Mouse (Mus musculus): ENCODE measurements around the gene Zdhhc9. TPM values are rescaled to one million over a fixed set of nuclear protein-coding genes. Genes with fewer than 3 reads are reported as not detected.

Gene Zdhhc9
- total and polyA plus RNA-seq, 2 experiments from 2014 or later = 5.7 to 35.4 TPM

- no peaks in the 10 kb centered on the region for H3K4me1 ChIP-seq (ENCODE audit: insufficient read depth, low read length)
- whole genome bisulfite sequencing = 87% methylated on average over 7 of the region's 7 CpGs
- ATAC-seq = no peak
Measured at GRCm38 (mm10) chrX:48202436-48202835, 6.2 kb downstream of the Zdhhc9 start.

GRCm38 (mm10) chrX:48201973-48202372 is 6.7 kb downstream of the Zdhhc9 start:
- Histone ChIP-seq H3K4me3 (ENCODE audit: low read length) (no peak overlapping the region), H3K9me3 (ENCODE audit: low read length) (no peaks in the 10 kb centered on the region), H3K36me3 (ENCODE audit: insufficient read depth, low read length) (no peaks in the 10 kb centered on the region), H3K9ac (replicated peaks; ENCODE audit: low read length) (no peak overlapping the region), H3K27me3 (ENCODE audit: insufficient read depth, low read length) (no peaks in the 10 kb centered on the region), H3K27ac (no peak overlapping the region), H3K4me2 (ENCODE audit: low read depth, low read length) (no peak overlapping the region), H3K4me1 (ENCODE audit: insufficient read depth, low read length) (no peaks in the 10 kb centered on the region)
- WGBS = 86% methylated on average over 7 of the region's 7 CpGs
- no peak for DNase-seq (ENCODE audit: low spot score)
- ATAC-seq = no peak
- no peak for TF ChIP-seq CTCF (IDR thresholded peaks at IDR 0.05; ENCODE audit: low read depth)

More at GRCm38 (mm10) chrX:48202436-48202835, 6.2 kb downstream of the Zdhhc9 start:
- Histone ChIP-seq H3K9me3 (ENCODE audit: low read length) (no peaks in the 10 kb centered on the region), H3K4me3 (ENCODE audit: low read length) (no peak overlapping the region), H3K27ac (no peak overlapping the region), H3K27me3 (ENCODE audit: insufficient read depth, low read length) (no peaks in the 10 kb centered on the region), H3K9ac (replicated peaks; ENCODE audit: low read length) (no peak overlapping the region), H3K36me3 (ENCODE audit: insufficient read depth, low read length) (no peaks in the 10 kb centered on the region), H3K4me2 (ENCODE audit: low read depth, low read length) (no peak overlapping the region)
- no peak for TF ChIP-seq CTCF (IDR thresholded peaks at IDR 0.05; ENCODE audit: low read depth)
- no peak for DNase-seq (ENCODE audit: low spot score)

GRCm38 (mm10) chrX:48200699-48201098 is 8.0 kb downstream of the Zdhhc9 start:
- ATAC-seq = no peak
- Histone ChIP-seq H3K36me3 (ENCODE audit: insufficient read depth, low read length) (no peaks in the 10 kb centered on the region), H3K9me3 (ENCODE audit: low read length) (no peaks in the 10 kb centered on the region), H3K4me1 (ENCODE audit: insufficient read depth, low read length) (no peaks in the 10 kb centered on the region), H3K27me3 (ENCODE audit: insufficient read depth, low read length) (no peaks in the 10 kb centered on the region), H3K27ac (no peak overlapping the region), H3K4me3 (ENCODE audit: low read length) (no peak overlapping the region), H3K4me2 (ENCODE audit: low read depth, low read length) (no peak overlapping the region), H3K9ac (replicated peaks; ENCODE audit: low read length) (no peak overlapping the region)
- DNase-seq (ENCODE audit: low spot score) = no peak
- TF ChIP-seq CTCF (IDR thresholded peaks at IDR 0.05; ENCODE audit: low read depth) = no peak
- WGBS = 89% methylated on average over 3 of the region's 3 CpGs

- H3K4me1 ChIP-seq (ENCODE audit: insufficient read depth, low read length) = no peaks in the 10 kb centered on the region
- no peak overlapping the region for H3K4me3 ChIP-seq (ENCODE audit: low read length)
- H3K27me3 ChIP-seq (ENCODE audit: insufficient read depth, low read length) = no peaks in the 10 kb centered on the region
- DNase-seq (ENCODE audit: low spot score) (no peak), ATAC-seq (no peak)
- no peak overlapping the region for H3K9ac ChIP-seq (replicated peaks; ENCODE audit: low read length)
- H3K4me2 ChIP-seq (ENCODE audit: low read depth, low read length) = no peak overlapping the region
- no peak overlapping the region for H3K27ac ChIP-seq
- 87% methylated on average over 2 of the region's 2 CpGs for WGBS
- H3K9me3 ChIP-seq (ENCODE audit: low read length) = no peaks in the 10 kb centered on the region
- H3K36me3 ChIP-seq (ENCODE audit: insufficient read depth, low read length) = no peaks in the 10 kb centered on the region
- TF ChIP-seq CTCF (IDR thresholded peaks at IDR 0.05; ENCODE audit: low read depth) = no peak
Measured at GRCm38 (mm10) chrX:48199026-48199425, 9.7 kb downstream of the Zdhhc9 start.

- Histone ChIP-seq H3K4me2 (ENCODE audit: low read depth, low read length) (no peak overlapping the region), H3K4me3 (ENCODE audit: low read length) (no peak overlapping the region), H3K27ac (no peak overlapping the region), H3K9me3 (ENCODE audit: low read length) (no peaks in the 10 kb centered on the region), H3K27me3 (ENCODE audit: insufficient read depth, low read length) (no peaks in the 10 kb centered on the region), H3K9ac (replicated peaks; ENCODE audit: low read length) (no peak overlapping the region), H3K4me1 (ENCODE audit: insufficient read depth, low read length) (no peaks in the 10 kb centered on the region), H3K36me3 (ENCODE audit: insufficient read depth, low read length) (no peaks in the 10 kb centered on the region)
- DNase-seq (ENCODE audit: low spot score) (no peak), ATAC-seq (no peak)
- 87% methylated on average over 3 of the region's 3 CpGs for WGBS
- TF ChIP-seq CTCF (IDR thresholded peaks at IDR 0.05; ENCODE audit: low read depth) = no peak
Measured at GRCm38 (mm10) chrX:48197856-48198255, 10.8 kb downstream of the Zdhhc9 start.

- Histone ChIP-seq H3K4me1 (ENCODE audit: insufficient read depth, low read length) (no peaks in the 10 kb centered on the region), H3K27ac (no peak overlapping the region), H3K36me3 (ENCODE audit: insufficient read depth, low read length) (no peaks in the 10 kb centered on the region), H3K9ac (replicated peaks; ENCODE audit: low read length) (no peak overlapping the region), H3K4me3 (ENCODE audit: low read length) (no peak overlapping the region), H3K4me2 (ENCODE audit: low read depth, low read length) (no peak overlapping the region), H3K9me3 (ENCODE audit: low read length) (no peaks in the 10 kb centered on the region), H3K27me3 (ENCODE audit: insufficient read depth, low read length) (no peaks in the 10 kb centered on the region)
- no peak for TF ChIP-seq CTCF (IDR thresholded peaks at IDR 0.05; ENCODE audit: low read depth)
- 56% methylated on average over 14 of the region's 14 CpGs for WGBS
- ATAC-seq (0 out of 2 replicates have a peak, but pooled peaks have one; percentile 49), DNase-seq (ENCODE audit: low spot score) (no peak)
Measured at GRCm38 (mm10) chrX:48193235-48194152, 15.2 kb downstream of the Zdhhc9 start.

- Histone ChIP-seq H3K36me3 (ENCODE audit: insufficient read depth, low read length) (no peaks in the 10 kb centered on the region), H3K4me3 (ENCODE audit: low read length) (no peak overlapping the region), H3K27ac (no peak overlapping the region), H3K4me1 (ENCODE audit: insufficient read depth, low read length) (no peaks in the 10 kb centered on the region), H3K4me2 (ENCODE audit: low read depth, low read length) (no peak overlapping the region), H3K9me3 (ENCODE audit: low read length) (no peaks in the 10 kb centered on the region), H3K27me3 (ENCODE audit: insufficient read depth, low read length) (no peaks in the 10 kb centered on the region), H3K9ac (replicated peaks; ENCODE audit: low read length) (no peak overlapping the region)
- ATAC-seq = no peak
- 89% methylated on average over 6 of the region's 6 CpGs for WGBS
- TF ChIP-seq CTCF (IDR thresholded peaks at IDR 0.05; ENCODE audit: low read depth) = no peak
- no peak for DNase-seq (ENCODE audit: low spot score)
Measured at GRCm38 (mm10) chrX:48191261-48191660, 17.4 kb downstream of the Zdhhc9 start.
